Mouse (Mus musculus) hindbrain, embryonic 10.5 days (tissue): ENCODE results near the gene Pcolce2. TPM values are rescaled to one million over a fixed set of nuclear protein-coding genes. Genes with fewer than 3 reads are reported as not detected.

Source experiments
- DNase-seq: peaks from one replicate; pipeline ENCODE4 v3.0.0-alpha.2; 2017; ENCODE audit warnings: low spot score
- H3K27ac ChIP-seq: fragments of 300-500 bp; sonication (generic); 2 replicates; pipeline ENCODE4 v1.5.1; 2016; ENCODE audit warnings: mild to moderate bottlenecking, moderate library complexity
- H3K27me3 ChIP-seq: fragments of 300-500 bp; sonication (generic); 2 replicates; pipeline ENCODE4 v1.6.1; 2016; ENCODE audit warnings: mild to moderate bottlenecking; ENCODE audit not compliant: poor library complexity, insufficient read depth, severe bottlenecking
- H3K36me3 ChIP-seq: fragments of 300-500 bp; sonication (generic); 2 replicates; pipeline ENCODE4 v1.6.1; 2016; ENCODE audit warnings: mild to moderate bottlenecking, moderate library complexity
- H3K4me1 ChIP-seq: fragments of 300-500 bp; sonication (generic); replicated peaks from 2 replicates; pipeline ENCODE4 v1.6.1; 2016; ENCODE audit warnings: mild to moderate bottlenecking
- H3K4me3 ChIP-seq: fragments of 300-500 bp; sonication (generic); 2 replicates; pipeline ENCODE4 v1.5.1; 2016; ENCODE audit warnings: mild to moderate bottlenecking, moderate library complexity
- H3K9me3 ChIP-seq: fragments of 300-500 bp; sonication (generic); 2 replicates; pipeline ENCODE4 v1.6.1; 2016; ENCODE audit warnings: mild to moderate bottlenecking, moderate library complexity
- WGBS: fragments of 180-500 bp; shearing (Covaris S2); methylation state at CpG from one replicate; pipeline ENCODE4 v1.1.7; 2016; 5-methylcytosine and 5-hydroxymethylcytosine counted together
- polyA plus RNA-seq: library from polyadenylated mRNA; unstranded; fragments of >200 nt; fragmentation: Nextera tagmentation; extraction: Ambion mirVana; gene quantifications from 2 replicates; pipeline ENCODE4 v1.2.1, GENCODE M21; 2016

Pcolce2 gene
- polyA plus RNA-seq = 1.6 and 2.8 TPM in 2 replicates

DNA sequence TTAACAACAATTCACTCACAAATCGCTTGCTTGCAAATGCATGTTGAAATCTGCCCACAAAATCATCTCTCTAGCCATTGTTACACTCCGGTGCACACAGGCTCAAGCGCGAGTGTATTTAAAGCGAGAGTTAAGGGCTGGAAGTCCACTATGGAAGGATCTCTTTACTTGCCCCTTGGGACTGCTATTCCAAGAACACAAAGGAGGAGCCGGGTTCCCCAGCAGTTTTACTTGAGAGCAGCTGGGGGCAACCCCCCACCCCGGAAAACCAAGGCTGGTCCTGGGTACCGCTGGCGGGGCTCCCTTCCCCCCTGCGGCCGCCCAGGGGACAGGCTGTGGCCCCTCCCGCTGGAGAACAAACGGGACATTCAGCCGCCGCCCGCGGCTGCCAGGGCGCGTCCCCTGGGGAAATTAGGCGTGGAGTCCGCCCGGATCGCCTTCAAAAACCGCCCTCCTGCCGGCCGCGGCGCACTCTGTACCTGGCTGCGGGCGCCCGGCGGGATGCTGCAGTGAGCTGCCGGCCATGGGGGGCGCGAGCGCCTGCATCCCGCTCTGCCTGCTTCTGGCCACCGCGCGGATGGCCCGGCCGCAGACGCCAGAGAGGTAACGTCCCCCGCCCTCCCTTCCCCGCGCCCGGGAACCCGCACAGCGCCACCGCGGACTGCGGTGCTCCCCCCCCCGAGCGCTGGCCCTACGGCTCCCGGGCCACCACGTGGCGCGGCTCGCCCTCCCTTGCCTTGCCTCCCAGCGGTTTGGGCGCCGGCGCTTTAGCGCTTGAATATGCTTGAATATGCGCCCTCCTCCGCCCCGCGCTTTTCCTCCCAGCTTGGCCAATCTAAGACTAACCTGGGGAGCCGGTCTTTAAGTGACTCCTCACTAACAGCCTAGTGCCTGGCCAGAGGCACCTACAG is at the start of gene Pcolce2:
Gene Pcolce2 (plus strand): TSS at position 331 of the 911 bp plus-strand sequence.
- peaks cover 10% of the 10 kb centered on the region; the same call in 1 of the 2 replicates for H3K4me1 ChIP-seq
- WGBS = 1% methylated on average over 68 of the region's 71 CpGs
- H3K36me3 ChIP-seq = no peaks in the 10 kb centered on the region
- peaks cover 41% of the 10 kb centered on the region for H3K27me3 ChIP-seq
- peak within 1 kb of the TSS; percentile 78 for H3K4me3 ChIP-seq
- peak; percentile 75 for DNase-seq
- H3K27ac ChIP-seq = peak within 1 kb of the TSS; percentile 94
- H3K9me3 ChIP-seq = peaks cover 2% of the 10 kb centered on the region; the same call in 1 of the 2 replicates

DNA sequence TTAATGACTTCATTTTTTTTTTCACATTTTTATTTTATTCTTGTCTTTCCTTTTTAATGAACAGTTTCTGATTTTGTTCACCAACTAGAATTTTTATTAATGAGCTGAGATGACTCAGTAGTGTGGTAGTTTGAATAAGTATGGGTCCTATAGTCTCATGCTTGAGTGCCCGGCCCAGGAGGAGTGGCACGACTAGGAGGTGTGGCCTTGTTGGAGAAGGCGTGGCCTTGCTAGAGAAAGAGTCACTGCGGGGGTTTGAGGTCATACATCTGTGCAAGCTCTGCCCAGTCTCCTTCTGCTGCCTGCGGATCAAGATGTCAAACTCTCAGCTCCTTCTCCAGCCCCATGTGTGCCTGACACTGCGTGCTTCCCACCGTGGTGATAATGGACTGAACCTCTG is 49.3 kb upstream of the Pcolce2 start:
- no peak overlapping the region for H3K27ac ChIP-seq
- no peak overlapping the region for H3K4me3 ChIP-seq
- no peaks in the 10 kb centered on the region for H3K36me3 ChIP-seq
- no peaks in the 10 kb centered on the region for H3K4me1 ChIP-seq
- DNase-seq = no peak
- H3K9me3 ChIP-seq = 0 out of 2 replicates have a peak, but pooled peaks cover 3% of the 10 kb centered on the region
- 87% methylated on average over 7 of the region's 7 CpGs for WGBS
- H3K27me3 ChIP-seq = peaks cover 7% of the 10 kb centered on the region

DNA sequence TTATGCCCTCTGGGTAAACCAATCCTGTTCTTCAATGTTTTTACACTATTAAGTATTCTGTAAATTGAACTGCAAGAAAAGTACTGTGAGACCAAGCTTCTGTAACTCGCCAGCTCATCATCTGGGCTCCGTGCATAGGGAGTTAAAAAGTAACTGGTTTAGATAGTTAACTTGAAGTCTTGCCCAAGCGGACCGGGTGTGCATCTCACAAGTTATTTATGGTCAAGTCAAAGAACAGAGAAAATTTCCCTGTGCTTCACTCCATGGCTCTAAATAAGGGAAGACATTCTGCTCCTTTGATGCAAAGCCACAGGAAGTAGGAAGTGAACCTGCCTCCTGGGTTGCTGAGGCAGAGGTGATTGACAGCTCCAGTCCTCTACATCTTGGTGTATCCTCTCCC is 43.1 kb upstream of the Pcolce2 start:
- Histone ChIP-seq H3K27ac (no peak overlapping the region), H3K9me3 (no peaks in the 10 kb centered on the region), H3K36me3 (no peaks in the 10 kb centered on the region), H3K4me1 (0 out of 2 replicates have a peak, but pooled peaks cover 4% of the 10 kb centered on the region), H3K4me3 (no peak overlapping the region), H3K27me3 (0 out of 2 replicates have a peak, but pooled peaks cover 3% of the 10 kb centered on the region)
- whole genome bisulfite sequencing = 86% methylated on average over 4 of the region's 4 CpGs
- no peak for DNase-seq

DNA sequence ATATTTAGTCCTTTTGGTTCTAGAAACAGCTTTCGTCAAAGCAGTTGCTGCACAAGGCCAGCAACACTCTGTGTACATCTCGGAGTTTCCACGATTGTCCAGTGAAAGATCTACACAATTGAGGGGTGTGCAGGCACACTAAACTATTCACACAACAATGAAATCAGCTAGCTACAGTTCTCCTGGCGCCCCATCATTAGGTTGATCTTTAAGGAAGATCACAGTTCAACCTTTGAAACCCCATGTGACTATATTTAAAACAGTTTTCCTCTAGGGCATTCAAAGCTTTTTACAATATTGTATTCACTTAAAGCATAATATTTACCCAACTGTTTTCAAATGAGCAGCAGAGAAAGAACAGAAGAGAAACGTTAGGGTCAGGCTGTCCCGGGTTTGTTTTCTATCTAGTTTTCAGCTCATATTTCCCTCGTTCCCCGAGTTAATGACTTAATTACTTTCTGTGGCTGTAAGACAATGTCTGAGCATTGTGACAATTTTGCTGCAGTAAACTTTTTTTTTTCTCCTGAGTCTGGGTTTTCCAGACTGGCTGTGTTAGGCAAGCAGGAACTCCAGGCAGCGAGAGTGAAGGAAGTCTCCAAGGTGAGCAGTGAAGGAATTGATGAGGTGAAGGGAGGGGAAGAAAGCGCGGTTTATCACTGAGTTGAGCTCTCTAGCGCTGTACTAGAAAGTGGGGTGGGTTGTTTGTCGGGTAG is 39.8 kb upstream of the Pcolce2 start:
- WGBS = 60% methylated on average over 13 of the region's 13 CpGs
- H3K27me3 ChIP-seq = 0 out of 2 replicates have a peak, but pooled peaks cover 3% of the 10 kb centered on the region
- no peak for DNase-seq
- H3K4me1 ChIP-seq = 0 out of 2 replicates have a peak, but pooled peaks cover 4% of the 10 kb centered on the region
- no peak overlapping the region for H3K27ac ChIP-seq
- H3K4me3 ChIP-seq = no peak overlapping the region
- H3K9me3 ChIP-seq = no peaks in the 10 kb centered on the region
- H3K36me3 ChIP-seq = no peaks in the 10 kb centered on the region

DNA sequence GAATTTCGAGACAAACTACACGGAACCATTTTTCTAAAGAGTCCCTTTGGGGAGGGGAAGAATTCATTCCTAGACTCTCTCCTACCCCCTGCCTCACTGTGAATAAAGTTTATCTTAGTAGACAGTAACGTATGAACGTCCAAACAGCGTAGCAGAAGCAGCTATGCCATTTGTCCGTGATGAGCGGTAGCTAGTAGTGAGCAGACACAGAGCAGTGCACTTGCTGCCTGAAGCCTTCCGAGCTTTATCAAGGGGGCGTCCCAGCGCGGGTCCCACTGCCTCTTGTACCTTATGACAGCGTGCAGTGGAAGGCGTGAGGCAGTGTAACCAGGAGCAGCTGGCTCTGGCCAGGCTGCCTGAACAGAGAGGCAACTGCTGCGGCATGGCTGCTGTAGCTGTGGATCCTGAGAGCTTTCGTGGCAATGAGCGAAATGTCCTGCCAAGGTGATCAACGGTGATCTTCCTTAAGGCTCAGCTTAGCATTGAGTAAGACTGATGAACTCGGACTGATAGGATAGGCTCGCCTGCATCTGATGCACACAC is 39.2 kb upstream of the Pcolce2 start:
- no peak for DNase-seq
- 0 out of 2 replicates have a peak, but pooled peaks cover 4% of the 10 kb centered on the region for H3K4me1 ChIP-seq
- H3K27ac ChIP-seq = no peak overlapping the region
- H3K9me3 ChIP-seq = no peaks in the 10 kb centered on the region
- no peak overlapping the region for H3K4me3 ChIP-seq
- 61% methylated on average over 19 of the region's 19 CpGs for WGBS
- H3K27me3 ChIP-seq = 0 out of 2 replicates have a peak, but pooled peaks cover 3% of the 10 kb centered on the region
- no peaks in the 10 kb centered on the region for H3K36me3 ChIP-seq

DNA sequence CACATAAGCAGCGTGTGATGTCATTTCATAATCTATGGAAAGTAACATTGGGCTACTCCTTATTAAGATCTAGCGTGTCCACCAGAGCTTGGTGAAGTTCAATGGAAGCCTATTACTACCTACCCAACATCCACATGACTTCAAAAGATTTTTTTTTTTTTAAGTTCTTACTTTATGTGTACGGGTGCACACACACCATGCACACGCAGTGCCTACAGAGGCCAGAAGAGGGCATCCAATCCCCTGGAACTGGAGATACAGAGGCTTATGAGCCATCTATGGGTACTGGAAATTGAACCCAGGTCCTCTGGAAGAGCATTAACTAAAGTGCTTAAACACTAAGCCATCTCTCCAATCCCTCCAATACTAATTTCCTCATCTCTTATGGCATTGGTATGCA is 38.0 kb upstream of the Pcolce2 start:
- Histone ChIP-seq H3K9me3 (no peaks in the 10 kb centered on the region), H3K4me1 (0 out of 2 replicates have a peak, but pooled peaks cover 4% of the 10 kb centered on the region), H3K27me3 (0 out of 2 replicates have a peak, but pooled peaks cover 3% of the 10 kb centered on the region), H3K4me3 (no peak overlapping the region), H3K36me3 (no peaks in the 10 kb centered on the region), H3K27ac (no peak overlapping the region)
- WGBS = 86% methylated on average over 4 of the region's 4 CpGs
- no peak for DNase-seq

DNA sequence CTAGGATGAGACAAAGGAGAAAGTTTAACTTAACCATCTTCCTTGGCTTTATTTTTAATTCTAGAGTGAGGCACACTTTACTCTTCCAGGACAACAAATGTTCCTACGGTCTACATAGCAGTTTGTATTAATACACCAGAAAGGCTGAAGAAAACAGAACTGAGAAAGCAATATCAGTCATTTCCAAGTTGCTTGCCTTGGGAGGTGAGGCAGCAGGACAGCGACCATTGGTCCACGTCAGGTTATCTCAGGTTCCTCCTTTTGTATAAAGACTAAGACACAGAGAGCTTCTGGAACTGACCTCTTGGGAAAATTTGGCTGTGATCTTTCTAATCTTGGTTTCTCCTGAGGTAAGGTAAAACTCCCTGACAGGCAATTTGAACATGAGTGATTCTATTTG is 34.6 kb upstream of the Pcolce2 start:
- H3K36me3 ChIP-seq = no peaks in the 10 kb centered on the region
- H3K9me3 ChIP-seq = no peaks in the 10 kb centered on the region
- WGBS = 82% methylated on average over 3 of the region's 3 CpGs

DNA sequence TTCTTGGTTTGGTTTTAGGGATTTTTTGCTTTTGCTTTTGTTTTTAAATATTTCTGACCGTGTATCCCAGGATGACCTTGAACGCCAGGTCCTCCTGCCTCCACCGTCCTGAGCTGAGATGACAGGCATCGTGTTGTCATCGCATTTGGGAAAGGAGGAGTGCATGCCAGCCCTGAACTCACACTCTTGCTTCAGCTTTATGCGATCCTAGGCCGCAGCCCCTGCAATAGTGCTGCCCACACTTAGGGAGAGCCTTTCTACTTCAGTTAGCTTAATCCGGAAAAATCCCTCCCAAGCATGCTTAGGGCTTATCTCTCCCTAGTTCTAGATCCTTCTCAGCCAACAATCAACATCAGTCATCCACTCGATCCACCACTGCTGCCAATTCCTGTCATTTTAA is 34.1 kb upstream of the Pcolce2 start:
- Histone ChIP-seq H3K9me3 (no peaks in the 10 kb centered on the region), H3K4me1 (0 out of 2 replicates have a peak, but pooled peaks cover 1% of the 10 kb centered on the region), H3K4me3 (no peak overlapping the region), H3K36me3 (no peaks in the 10 kb centered on the region), H3K27ac (no peak overlapping the region), H3K27me3 (0 out of 2 replicates have a peak, but pooled peaks cover 2% of the 10 kb centered on the region)
- 90% methylated on average over 9 of the region's 9 CpGs for WGBS
- no peak for DNase-seq

More for the DNA sequence above, 34.6 kb upstream of the Pcolce2 start:
- Histone ChIP-seq H3K27me3 (0 out of 2 replicates have a peak, but pooled peaks cover 3% of the 10 kb centered on the region), H3K4me1 (0 out of 2 replicates have a peak, but pooled peaks cover 4% of the 10 kb centered on the region), H3K4me3 (no peak overlapping the region), H3K27ac (no peak overlapping the region)
- DNase-seq = no peak

DNA sequence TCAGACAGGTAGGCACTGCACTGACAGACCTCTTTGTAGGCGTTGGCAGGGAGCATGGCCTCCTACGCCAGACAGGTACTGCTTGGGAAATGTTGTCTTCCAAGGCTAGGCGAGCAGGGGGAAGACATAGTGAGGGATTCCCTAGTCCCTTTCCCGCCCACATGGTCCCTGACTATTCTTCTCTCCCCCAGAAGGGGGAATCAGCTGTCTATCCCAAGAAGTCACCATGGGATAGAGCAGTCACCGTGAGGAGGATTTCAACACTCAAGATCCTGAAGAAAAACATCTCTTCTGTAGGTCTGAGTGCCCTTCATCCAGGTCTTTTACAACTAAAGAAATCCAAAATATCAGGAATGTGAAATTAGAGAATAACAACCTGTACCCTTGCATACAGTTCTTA is 30.2 kb upstream of the Pcolce2 start:
- no peaks in the 10 kb centered on the region for H3K27me3 ChIP-seq
- no peak for DNase-seq
- 61% methylated on average over 5 of the region's 5 CpGs for WGBS
- H3K27ac ChIP-seq = no peak overlapping the region
- H3K4me3 ChIP-seq = no peak overlapping the region
- no peaks in the 10 kb centered on the region for H3K9me3 ChIP-seq
- no peaks in the 10 kb centered on the region for H3K36me3 ChIP-seq
- H3K4me1 ChIP-seq = no peaks in the 10 kb centered on the region

DNA sequence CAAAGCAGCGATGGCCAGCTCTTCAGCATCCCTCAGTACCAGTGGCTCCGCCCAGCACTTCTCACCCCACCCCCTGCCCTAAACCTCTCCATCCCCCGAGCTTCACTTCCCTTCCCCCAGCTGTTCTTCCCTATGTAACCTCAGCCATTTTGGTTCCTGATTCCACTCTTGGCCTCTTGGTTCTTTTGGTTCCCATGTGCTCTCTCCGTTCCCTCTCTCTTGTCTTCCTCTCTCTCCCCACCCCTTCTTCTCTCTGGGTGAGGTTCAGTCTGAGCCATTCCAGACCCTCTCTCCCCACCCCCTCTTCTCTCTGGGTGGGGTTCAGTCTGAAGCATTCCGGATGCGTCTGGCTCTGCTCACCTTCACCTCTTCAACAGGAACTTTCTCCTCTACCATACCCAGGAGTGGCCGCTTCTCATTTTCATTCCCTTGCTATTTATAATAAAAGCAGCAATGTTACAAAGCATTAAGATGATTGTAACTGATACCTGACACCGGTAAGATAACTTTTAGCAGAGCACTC is 25.1 kb upstream of the Pcolce2 start:
- no peak for DNase-seq
- H3K9me3 ChIP-seq = no peaks in the 10 kb centered on the region
- H3K27ac ChIP-seq = no peak overlapping the region
- H3K4me1 ChIP-seq = peaks cover 14% of the 10 kb centered on the region
- no peaks in the 10 kb centered on the region for H3K27me3 ChIP-seq
- H3K4me3 ChIP-seq = no peak overlapping the region
- no peaks in the 10 kb centered on the region for H3K36me3 ChIP-seq
- 79% methylated on average over 8 of the region's 8 CpGs for WGBS

DNA sequence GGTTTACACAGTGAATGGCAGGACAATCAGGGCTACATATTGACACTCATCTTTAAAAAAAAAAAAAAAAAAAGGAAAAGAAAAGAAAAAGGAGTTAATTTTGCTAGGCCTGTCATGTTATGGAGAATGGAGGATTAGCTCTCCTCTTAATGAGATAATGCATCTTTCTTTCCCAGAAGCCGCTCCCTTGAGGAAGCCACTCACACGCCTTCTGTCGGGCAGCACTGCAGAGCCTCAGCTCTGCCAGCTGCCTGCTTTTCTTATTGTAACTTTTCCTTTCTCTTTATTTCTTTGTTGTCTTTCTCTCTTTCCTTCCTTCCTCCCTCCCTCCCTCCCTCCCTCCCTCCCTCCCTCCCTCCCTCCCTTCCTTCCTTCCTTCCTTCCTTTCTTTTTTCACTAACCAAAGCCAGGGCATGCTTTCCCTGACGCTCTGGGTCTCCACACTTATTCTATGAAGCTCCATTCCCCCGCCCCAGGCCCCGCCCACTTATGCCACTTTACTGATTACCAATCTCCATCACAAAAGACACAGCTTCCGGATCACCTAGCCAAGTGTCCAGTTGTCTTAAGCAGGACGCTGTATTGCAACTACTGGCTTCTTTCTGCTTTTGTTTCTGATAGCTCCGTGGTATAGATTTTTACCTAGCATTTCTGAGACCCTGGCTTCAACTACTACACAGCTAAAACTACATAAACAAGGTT is 23.8 kb upstream of the Pcolce2 start:
- peak overlapping the region; percentile 29 for H3K4me3 ChIP-seq
- H3K9me3 ChIP-seq = no peaks in the 10 kb centered on the region
- peaks cover 14% of the 10 kb centered on the region for H3K4me1 ChIP-seq
- WGBS = 22% methylated on average over 9 of the region's 9 CpGs
- H3K36me3 ChIP-seq = no peaks in the 10 kb centered on the region
- H3K27me3 ChIP-seq = no peaks in the 10 kb centered on the region
- peak; percentile 28 for DNase-seq
- no peak overlapping the region for H3K27ac ChIP-seq
